Mouse (Mus musculus) forebrain, embryonic 10.5 days (tissue): ENCODE data around the gene Gm6465. TPM values are rescaled to one million over a fixed set of nuclear protein-coding genes. Genes with fewer than 3 reads are reported as not detected.
"Not testable (repeated sequence)": the region's sequence is repeated elsewhere in the genome, so short reads cannot be mapped to it uniquely, and the experiment has no call there.

ENCODE experiments used
- DNase-seq: peaks from one replicate; pipeline ENCODE4 v3.0.0-alpha.2; 2017; ENCODE audit warnings: low spot score; ENCODE audit errors: extremely low spot score
- H3K27ac ChIP-seq: fragments of 300-500 bp; sonication (generic); 2 replicates; pipeline ENCODE4 v1.5.1; 2016; ENCODE audit warnings: mild to moderate bottlenecking
- H3K27me3 ChIP-seq: fragments of 300-500 bp; sonication (generic); 2 replicates; pipeline ENCODE4 v1.6.1; 2016; ENCODE audit warnings: mild to moderate bottlenecking; ENCODE audit not compliant: poor library complexity, severe bottlenecking
- H3K36me3 ChIP-seq: fragments of 300-500 bp; sonication (generic); replicated peaks from 2 replicates; pipeline ENCODE4 v1.6.1; 2016; ENCODE audit warnings: mild to moderate bottlenecking, moderate library complexity
- H3K4me1 ChIP-seq: fragments of 300-500 bp; sonication (generic); 2 replicates; pipeline ENCODE4 v1.6.1; 2016
- H3K4me3 ChIP-seq: fragments of 300-500 bp; sonication (generic); 2 replicates; pipeline ENCODE4 v1.5.1; 2016; ENCODE audit warnings: mild to moderate bottlenecking, moderate library complexity
- H3K9me3 ChIP-seq: fragments of 300-500 bp; sonication (generic); 2 replicates; pipeline ENCODE4 v1.6.1; 2016; ENCODE audit warnings: mild to moderate bottlenecking, moderate library complexity
- WGBS: fragments of 180-500 bp; shearing (Covaris S2); methylation state at CpG from one replicate; pipeline ENCODE4 v1.1.7; 2016; 5-methylcytosine and 5-hydroxymethylcytosine counted together
- polyA plus RNA-seq: library from polyadenylated mRNA; unstranded; fragments of >200 nt; fragmentation: Nextera tagmentation; extraction: Ambion mirVana; gene quantifications from 2 replicates; pipeline ENCODE4 v1.2.1, GENCODE M21; 2016

The Gm6465 gene
- polyA plus RNA-seq = not detected in 2 replicates

DNA sequence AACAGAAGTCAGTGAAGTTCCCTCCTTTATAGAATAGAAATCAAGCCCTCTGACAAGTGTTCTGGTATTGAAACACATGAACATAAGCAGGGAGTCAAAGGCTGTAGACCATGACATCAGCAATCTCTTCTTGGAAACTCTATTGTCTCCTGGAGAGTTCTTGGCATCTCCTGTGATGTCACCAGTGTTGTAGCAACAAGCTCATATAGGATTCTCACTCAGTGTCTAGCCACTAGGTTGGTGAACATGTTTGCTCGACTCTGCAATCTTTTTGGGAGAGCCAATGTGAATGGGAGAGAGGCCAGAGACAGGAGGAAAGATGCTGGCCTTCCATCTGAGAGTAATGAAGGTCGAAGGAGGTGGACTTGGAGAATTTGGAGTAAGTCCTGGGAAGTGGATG is at the start of gene Gm6465:
Gene Gm6465, plus strand, starts transcription at position 301 of the 400 bp plus-strand sequence.
- H3K27ac ChIP-seq, H3K4me1 ChIP-seq, H3K4me3 ChIP-seq, H3K9me3 ChIP-seq, H3K27me3 ChIP-seq, DNase-seq, H3K36me3 ChIP-seq: not testable (repeated sequence)
- WGBS = 57% methylated on average over 2 of the region's 2 CpGs

DNA sequence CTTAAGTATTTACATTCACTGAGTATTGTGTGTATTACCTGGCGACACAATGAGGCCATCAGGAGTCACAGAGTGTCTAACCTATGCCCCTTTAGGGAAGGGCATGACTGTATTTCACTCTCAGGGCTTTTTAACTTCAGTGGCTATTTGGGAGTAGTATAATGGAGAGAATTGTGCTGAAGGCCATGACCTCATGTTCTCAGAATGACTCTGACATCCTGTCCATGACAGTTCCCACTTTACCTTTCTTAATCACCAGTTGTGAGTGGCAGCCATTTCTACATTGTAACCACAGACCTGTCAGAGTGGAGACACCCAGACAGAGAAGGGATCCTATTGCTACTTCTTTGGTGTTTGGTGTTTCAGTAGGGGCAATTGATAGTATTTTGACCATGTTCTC is 485 bp downstream of the Gm6465 start:
- not testable (repeated sequence) for H3K9me3 ChIP-seq, H3K27ac ChIP-seq, H3K4me3 ChIP-seq, H3K27me3 ChIP-seq, H3K4me1 ChIP-seq, DNase-seq, H3K36me3 ChIP-seq
- 76% methylated on average over 1 of the region's 1 CpGs for WGBS

DNA sequence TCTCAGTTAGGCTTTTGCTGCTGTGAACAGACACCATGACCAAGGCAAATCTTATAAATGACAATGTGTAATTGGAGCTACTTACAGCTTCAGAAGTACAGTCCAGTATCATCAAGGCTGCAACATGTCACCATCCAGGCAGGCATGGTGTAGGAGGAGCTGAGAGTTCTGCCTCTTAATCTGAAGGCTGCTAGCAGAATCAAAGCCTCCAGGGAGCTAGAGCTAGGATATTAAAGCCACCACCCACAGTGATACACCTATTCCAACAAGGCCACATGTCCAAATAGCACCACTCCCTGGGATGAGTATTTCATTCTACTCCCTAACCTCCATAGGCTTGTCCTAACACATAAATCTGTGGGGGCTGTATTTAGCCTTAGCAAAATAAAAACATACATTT is 12.6 kb downstream of the Gm6465 start:
- not testable (repeated sequence) for H3K36me3 ChIP-seq, H3K9me3 ChIP-seq, DNase-seq, H3K27ac ChIP-seq, H3K4me1 ChIP-seq, H3K4me3 ChIP-seq, H3K27me3 ChIP-seq

Other genes with a start within 250 kb of the Gm6465 start
- not detected in 2 replicates for gene Gm8922, start 163.6 kb upstream of the Gm6465 start, polyA plus RNA-seq
- gene Gm8926, start 75.0 kb upstream of the Gm6465 start, polyA plus RNA-seq = not detected in 2 replicates
- gene 4933402N22Rik, start 72.5 kb downstream of the Gm6465 start, polyA plus RNA-seq = not detected in 2 replicates